Mouse (Mus musculus): ENCODE data around the gene Cyp2e1.

Gene Cyp2e1

GRCm38 (mm10) chr7:140810496-140810895 is 47.0 kb downstream of the Cyp2e1 start:
- DNase-seq (ENCODE audit: low spot score): no peak

GRCm38 (mm10) chr7:140811714-140812113 is 48.2 kb downstream of the Cyp2e1 start:
- no peak for DNase-seq (ENCODE audit: low spot score)

- DNase-seq (ENCODE audit: low spot score): no peak
Observed at GRCm38 (mm10) chr7:140812850-140813249, 49.3 kb downstream of the Cyp2e1 start.

- no peak for DNase-seq (ENCODE audit: low spot score)
Observed at GRCm38 (mm10) chr7:140820173-140820572, 56.6 kb downstream of the Cyp2e1 start.

GRCm38 (mm10) chr7:140821305-140821652 is 57.7 kb downstream of the Cyp2e1 start:
- DNase-seq (ENCODE audit: low spot score): no peak

GRCm38 (mm10) chr7:140821653-140822329 is 58.3 kb downstream of the Cyp2e1 start, which contains the start of gene Zfp941:
TSS of gene Zfp941 (minus strand) at chr7:140822178.
- no peak for DNase-seq (ENCODE audit: low spot score)

- DNase-seq (ENCODE audit: low spot score): no peak
Observed at GRCm38 (mm10) chr7:140822731-140823130, 59.2 kb downstream of the Cyp2e1 start.

All from adipocyte (in vitro differentiated cells).